Mouse (Mus musculus): ENCODE measurements around the gene Snapc4. TPM values are rescaled to one million over a fixed set of nuclear protein-coding genes. Genes with fewer than 3 reads are reported as not detected.

Snapc4 gene
- 45.4 TPM for polyA plus RNA-seq (2015; fragmentation: Illumina TruSeq; extraction: RNeasy Lipid Tissue Mini Kit (QIAGEN cat#74804); ENCODE audit: low read depth, low replicate concordance)

DNA sequence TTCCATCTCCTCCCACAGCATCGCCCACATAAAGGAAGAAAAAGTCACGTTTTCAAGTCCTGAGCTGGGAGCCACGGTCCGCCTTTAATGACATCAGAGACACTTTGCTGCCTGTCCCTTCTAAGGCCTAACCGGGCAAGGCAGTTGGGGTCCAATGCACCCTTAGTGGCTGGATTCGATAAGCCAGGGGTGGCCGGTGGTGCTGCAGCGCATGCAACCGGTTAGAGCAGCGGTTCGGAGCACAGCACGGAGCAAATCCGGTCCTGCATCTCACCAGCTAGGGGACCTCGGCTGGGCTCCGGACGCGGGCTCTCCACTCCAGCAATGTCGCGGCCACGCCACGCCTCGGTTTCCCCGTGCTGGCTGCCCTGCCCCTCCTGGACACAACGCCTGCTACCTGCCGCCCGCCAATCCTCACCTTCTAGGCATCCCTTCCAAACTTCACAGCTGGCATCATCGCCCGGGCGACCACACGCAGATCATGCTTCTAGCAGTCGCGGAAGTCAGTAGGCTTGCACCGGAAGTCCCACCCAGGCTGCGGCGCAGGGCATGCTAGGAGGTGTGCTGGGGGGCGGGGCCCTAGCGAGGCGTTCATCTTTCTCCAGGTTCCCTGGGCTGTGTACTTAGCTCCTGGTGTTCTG is at the start of gene Snapc4:
Gene Snapc4, minus strand, starts transcription at position 523 of the 641 bp plus-strand sequence.

DNA sequence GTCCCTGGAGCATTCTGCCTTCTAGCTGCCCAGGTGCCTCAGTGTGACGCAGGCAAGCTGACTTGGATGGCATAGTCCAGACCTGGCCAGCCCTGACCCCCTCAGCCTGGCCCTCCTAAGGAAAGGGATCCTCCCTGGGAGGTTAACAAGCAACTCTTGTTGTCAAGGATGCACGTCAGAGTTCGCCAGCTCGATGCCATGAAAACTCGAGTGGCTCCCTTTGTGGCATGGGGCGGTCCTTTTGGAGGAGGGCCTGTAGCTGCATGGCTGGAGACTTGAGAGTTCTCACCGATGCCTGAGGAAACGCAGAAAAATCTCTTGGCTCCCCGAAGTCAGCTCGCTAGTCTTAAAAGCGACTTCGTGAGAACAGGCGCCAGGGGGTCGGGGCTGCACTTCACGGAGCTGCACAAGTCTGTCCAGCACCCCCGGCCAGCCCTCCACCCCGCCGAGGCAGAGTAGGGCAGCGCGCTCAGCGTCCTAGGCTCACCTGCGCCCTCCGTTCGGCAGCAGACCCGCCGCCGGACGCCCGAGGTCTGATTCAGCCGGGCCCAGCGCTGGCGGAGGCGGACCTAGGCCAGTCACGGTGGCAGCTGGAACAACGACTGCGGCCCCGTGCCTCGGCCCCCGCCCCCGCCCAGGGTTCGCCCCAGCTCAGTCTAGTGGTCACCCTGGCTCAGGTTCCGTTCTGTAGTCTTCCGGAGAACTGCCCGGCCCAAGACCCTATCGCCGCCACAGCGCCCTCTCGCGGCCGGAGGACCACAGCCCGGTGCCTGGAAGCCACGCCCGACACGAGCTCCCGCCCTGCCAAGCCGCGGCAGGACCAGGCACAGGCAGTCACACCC is 28.3 kb upstream of the Snapc4 start, which contains the start of gene Inpp5e:
Gene Inpp5e, minus strand, starts transcription at position 689 of the 842 bp plus-strand sequence.

DNA sequence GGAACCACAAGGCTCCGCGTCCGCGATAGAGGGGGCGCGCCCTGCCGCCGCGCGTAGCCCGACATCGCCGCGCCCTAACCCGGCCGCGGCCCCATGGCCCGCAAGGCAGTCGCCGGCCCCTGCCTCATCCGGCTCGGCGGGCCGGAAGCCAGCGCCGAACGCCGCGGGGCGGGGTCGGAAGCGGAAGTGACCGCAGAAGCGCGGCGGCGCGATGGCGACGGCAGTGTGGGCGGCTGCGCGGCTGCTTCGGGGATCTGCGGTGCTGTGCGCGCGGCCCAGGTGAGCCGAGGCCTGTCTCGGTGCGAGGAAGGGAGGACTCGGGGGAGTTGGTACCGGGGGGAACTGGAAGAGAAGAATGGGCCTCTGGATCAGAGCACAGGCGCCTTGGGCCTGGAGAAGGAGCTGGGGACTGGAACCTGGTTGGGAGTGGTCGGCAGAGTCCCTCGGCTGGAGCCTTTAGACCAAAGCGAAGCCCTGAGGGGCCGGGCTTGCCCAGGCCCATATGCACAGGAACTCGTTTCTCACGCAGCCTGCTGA is 8.8 kb upstream of the Snapc4 start, which contains the start of the genes Entr1 and Pmpca:
Gene Entr1, minus strand, starts transcription at position 163 of the 537 bp plus-strand sequence.
Gene Pmpca, plus strand, starts transcription at position 186 of the 537 bp plus-strand sequence.

DNA sequence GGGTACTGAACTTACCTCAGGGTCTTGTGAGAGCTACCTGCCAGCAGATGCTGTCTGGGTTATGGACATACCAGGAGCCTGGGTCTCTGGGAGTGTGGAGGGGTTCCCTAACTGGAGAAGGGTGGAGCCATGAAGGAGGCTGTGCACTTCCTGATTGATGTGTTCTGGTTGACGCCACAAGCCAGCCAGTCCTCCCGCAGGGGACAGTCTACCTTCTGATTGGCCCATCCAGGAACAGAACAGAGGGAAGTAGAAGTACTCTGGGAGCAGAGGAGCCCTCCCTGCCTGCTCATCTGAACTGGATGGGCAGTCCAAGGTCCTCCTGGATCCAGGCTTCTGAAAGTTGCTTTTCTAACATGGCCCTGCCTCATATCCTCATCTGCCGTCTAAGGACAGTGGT is 19.7 kb downstream of the Snapc4 start, which contains the start of gene Card9:
Gene Card9, minus strand, starts transcription at position 147 of the 400 bp plus-strand sequence.

DNA sequence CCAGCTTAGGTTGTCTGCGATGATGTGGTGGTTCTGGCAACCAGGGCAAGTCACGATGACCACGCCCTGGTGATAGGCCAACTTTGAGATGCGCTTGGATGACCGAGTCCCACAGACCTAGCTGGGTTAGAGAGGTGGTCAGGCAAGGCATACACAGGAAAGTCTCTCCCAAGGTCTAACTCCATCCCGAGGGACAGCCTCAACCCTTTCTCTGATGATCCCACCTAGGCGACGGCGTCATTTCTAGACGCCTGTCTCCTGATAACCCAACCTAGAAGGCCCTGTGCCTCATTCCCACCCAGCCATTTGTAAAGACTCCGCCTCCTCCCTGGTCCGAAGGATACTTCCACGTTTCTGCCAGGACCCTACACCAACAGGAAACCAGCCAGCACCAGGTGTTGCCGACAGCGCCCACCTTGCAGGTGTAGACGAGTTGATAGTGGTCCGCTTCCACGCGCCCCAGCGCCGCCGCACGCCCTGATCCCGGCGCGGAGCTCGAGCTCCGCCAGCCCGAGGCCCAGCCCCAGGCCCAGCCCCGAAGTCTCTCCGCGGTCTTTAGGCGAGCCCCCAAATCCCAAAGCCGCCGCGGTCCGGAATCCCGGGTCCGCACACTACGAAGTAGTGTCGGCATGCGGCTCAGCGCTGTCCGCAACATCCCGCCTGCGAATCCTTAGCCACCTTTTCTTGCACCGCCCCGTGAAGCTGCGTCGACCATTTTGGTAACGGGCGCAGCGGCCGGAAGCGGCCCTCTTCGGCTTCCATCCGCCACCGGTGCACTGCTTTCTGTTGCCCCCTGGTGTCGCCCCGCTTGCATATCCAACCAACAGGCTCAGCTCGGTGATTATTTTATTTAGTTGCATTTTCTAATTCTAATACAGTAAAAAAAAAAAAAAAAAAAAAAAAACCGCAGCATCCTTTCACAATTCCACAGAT is 28.8 kb downstream of the Snapc4 start, which contains the start of gene Dnlz:
Gene Dnlz, minus strand, starts transcription at position 753 of the 933 bp plus-strand sequence.

DNA sequence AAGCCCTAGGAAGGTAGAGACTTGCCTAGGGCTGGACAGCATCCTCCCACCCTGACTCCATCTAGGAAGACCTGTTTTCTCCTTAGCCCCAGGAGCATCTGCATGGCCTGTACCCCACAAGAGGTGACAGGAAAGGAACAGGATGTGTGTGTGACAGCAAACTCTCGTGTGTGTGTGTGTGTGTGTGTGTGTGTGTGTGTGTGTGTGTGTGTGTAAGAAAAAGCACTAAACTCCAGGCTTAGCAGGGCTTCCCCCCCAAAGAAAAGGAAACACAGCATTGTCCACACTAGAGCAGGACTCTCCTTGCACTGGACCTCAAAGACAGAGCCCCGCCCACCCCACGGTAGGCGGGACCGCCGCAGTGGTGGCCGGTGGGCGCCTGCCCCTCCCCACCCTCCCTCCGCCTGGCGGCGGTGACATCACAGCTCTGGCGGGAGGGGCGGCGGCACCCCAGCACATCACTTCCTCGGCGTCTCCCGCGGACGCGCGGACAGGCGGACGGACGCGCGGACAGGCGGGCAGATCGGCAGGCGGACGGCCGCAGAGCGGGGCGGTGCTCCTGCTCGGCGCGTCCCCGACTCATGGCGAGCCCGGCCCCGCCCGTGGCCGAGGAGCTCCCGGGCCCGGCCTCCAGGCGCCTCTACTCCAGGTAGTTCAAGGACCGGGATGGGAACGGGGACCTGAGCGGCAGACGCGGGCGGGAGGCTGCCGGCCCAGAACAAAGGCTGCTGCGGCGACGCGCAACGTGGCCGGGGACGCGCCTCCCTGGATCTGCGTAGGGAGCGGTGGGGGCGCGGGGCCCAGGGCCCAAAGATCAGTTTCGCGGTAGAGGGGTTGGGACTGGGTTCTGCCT is 65.2 kb downstream of the Snapc4 start, which contains the start of gene Gpsm1:
Gene Gpsm1, plus strand, starts transcription at position 444 of the 853 bp plus-strand sequence.

Other genes with a start within 250 kb of the Snapc4 start
- 0.30 TPM for gene Lhx3, start 172.4 kb downstream of the Snapc4 start, polyA plus RNA-seq (2015; fragmentation: Illumina TruSeq; extraction: RNeasy Lipid Tissue Mini Kit (QIAGEN cat#74804); ENCODE audit: low read depth, low replicate concordance)
- gene Qsox2, start 143.1 kb downstream of the Snapc4 start, polyA plus RNA-seq (2015; fragmentation: Illumina TruSeq; extraction: RNeasy Lipid Tissue Mini Kit (QIAGEN cat#74804); ENCODE audit: low read depth, low replicate concordance), result 18.2 TPM
- 2.7 TPM for gene Ccdc187, start 86.1 kb downstream of the Snapc4 start, polyA plus RNA-seq (2015; fragmentation: Illumina TruSeq; extraction: RNeasy Lipid Tissue Mini Kit (QIAGEN cat#74804); ENCODE audit: low read depth, low replicate concordance)
- gene Gpsm1, start 65.1 kb downstream of the Snapc4 start, polyA plus RNA-seq (2015; fragmentation: Illumina TruSeq; extraction: RNeasy Lipid Tissue Mini Kit (QIAGEN cat#74804); ENCODE audit: low read depth, low replicate concordance), result 41.0 TPM
- gene Dnlz, start 28.5 kb downstream of the Snapc4 start, polyA plus RNA-seq (2015; fragmentation: Illumina TruSeq; extraction: RNeasy Lipid Tissue Mini Kit (QIAGEN cat#74804); ENCODE audit: low read depth, low replicate concordance), result 30.2 TPM
- 2.3 TPM for gene Card9, start 19.7 kb downstream of the Snapc4 start, polyA plus RNA-seq (2015; fragmentation: Illumina TruSeq; extraction: RNeasy Lipid Tissue Mini Kit (QIAGEN cat#74804); ENCODE audit: low read depth, low replicate concordance)
- 131 TPM for gene Entr1, start 8.7 kb upstream of the Snapc4 start, polyA plus RNA-seq (2015; fragmentation: Illumina TruSeq; extraction: RNeasy Lipid Tissue Mini Kit (QIAGEN cat#74804); ENCODE audit: low read depth, low replicate concordance)
- 81.1 TPM for gene Pmpca, start 8.7 kb upstream of the Snapc4 start, polyA plus RNA-seq (2015; fragmentation: Illumina TruSeq; extraction: RNeasy Lipid Tissue Mini Kit (QIAGEN cat#74804); ENCODE audit: low read depth, low replicate concordance)
- gene Inpp5e, start 28.6 kb upstream of the Snapc4 start, polyA plus RNA-seq (2015; fragmentation: Illumina TruSeq; extraction: RNeasy Lipid Tissue Mini Kit (QIAGEN cat#74804); ENCODE audit: low read depth, low replicate concordance), result 18.1 TPM
- gene Sec16a, start 64.6 kb upstream of the Snapc4 start, polyA plus RNA-seq (2015; fragmentation: Illumina TruSeq; extraction: RNeasy Lipid Tissue Mini Kit (QIAGEN cat#74804); ENCODE audit: low read depth, low replicate concordance), result 26.0 TPM
- 7.8 TPM for gene Notch1, start 136.0 kb upstream of the Snapc4 start, polyA plus RNA-seq (2015; fragmentation: Illumina TruSeq; extraction: RNeasy Lipid Tissue Mini Kit (QIAGEN cat#74804); ENCODE audit: low read depth, low replicate concordance)
- 88.0 TPM for gene Egfl7, start 199.4 kb upstream of the Snapc4 start, polyA plus RNA-seq (2015; fragmentation: Illumina TruSeq; extraction: RNeasy Lipid Tissue Mini Kit (QIAGEN cat#74804); ENCODE audit: low read depth, low replicate concordance)
- not detected for gene Gm20532, start 206.0 kb upstream of the Snapc4 start, polyA plus RNA-seq (2015; fragmentation: Illumina TruSeq; extraction: RNeasy Lipid Tissue Mini Kit (QIAGEN cat#74804); ENCODE audit: low read depth, low replicate concordance)
- gene Agpat2, start 223.8 kb upstream of the Snapc4 start, polyA plus RNA-seq (2015; fragmentation: Illumina TruSeq; extraction: RNeasy Lipid Tissue Mini Kit (QIAGEN cat#74804); ENCODE audit: low read depth, low replicate concordance), result 1.7 TPM
- gene Fam69b, start 247.8 kb upstream of the Snapc4 start, polyA plus RNA-seq (2015; fragmentation: Illumina TruSeq; extraction: RNeasy Lipid Tissue Mini Kit (QIAGEN cat#74804); ENCODE audit: low read depth, low replicate concordance), result 82.0 TPM